Mouse (Mus musculus): ENCODE measurements around the gene Siae.

The Siae gene

DNA sequence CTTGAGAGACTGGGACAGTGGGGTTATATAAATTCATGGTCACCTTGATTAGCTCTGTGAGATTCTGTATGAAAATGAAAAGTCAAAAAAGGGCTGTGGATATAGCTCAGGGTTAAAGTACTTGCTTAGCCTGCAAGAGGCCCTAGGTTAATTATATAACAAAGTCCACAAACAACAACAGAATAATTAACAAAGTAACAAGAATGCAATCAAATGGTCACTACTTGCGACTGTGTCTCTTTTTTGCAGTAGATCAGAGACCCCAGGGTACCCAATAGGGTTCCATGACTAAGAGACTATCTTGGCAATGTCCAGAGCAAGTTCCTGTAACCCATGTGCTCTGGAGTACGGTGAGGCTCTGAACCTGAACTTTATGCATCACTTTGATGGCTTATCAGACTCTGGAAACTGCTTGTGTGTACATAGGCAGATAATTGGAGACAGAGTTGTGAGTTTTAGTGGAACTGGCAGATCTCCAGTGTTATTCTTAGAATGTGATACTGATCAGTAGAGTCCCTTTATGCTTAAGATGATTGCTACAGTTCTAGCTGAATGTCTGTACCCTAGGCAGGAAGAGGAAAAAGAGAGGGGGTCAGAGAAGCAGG is 13.8 kb downstream of the Siae start:
- DNase-seq (ENCODE audit: low spot score in 2 of 2): no peak

DNA sequence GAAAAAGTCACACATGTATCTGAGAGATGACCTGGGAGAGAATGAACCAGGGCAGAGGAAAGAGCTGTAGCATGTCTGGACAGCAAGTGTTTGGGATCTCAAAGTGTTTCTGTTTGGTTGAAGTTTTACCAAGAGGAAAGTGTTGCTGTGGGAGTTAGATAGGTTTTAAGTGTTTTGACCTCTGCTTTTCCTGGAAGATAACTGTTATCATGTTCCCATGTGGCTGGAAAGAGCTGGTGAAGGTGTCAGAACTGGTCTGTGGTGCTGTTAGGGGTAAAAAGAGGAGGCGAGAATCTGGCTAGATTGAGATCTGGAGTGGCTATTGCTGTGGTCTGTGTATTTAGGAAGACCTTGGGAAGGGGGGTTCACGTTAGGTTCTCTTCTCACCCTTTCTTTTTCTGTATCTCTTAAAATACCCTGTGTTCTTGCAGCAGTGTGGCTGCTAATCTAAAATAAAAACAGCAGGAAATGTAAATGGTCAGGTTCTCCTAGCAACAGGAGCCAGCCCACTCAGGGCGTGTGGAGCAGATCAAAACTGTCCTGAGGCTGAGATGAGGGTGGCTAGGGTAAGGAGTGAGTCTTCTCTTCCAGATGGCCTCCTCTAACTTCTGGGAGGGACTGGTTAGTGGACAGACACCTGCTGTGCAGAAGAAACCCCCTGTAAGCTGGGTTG is 16.8 kb downstream of the Siae start:
- DNase-seq (ENCODE audit: low spot score in 2 of 2): no peak

DNA sequence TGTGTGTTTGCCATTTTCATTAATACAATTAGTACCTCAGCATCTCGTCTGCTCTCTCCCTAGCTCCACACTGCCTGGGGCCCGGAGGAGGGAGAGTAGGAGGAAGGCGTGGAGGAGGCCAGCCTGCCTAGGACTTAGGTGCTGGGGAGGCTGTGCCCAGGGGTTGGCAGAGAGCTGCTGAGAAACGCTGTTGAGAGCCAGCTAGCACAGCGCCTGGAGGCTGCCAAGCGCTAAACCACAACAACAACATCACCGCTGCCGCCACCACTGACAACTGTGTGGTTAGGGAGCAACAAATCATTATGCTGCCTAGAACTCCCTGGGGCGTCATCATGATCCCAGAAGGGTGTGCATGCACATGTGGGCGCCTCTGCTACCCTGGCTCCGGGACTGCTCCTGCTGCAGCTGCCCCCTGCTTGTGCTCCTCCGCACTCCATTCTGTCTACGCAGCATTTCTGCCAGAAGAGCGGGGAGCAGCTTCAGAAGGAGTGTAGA is 21.0 kb downstream of the Siae start:
- DNase-seq (ENCODE audit: low spot score in 2 of 2): peak; percentile 36 to 43

DNA sequence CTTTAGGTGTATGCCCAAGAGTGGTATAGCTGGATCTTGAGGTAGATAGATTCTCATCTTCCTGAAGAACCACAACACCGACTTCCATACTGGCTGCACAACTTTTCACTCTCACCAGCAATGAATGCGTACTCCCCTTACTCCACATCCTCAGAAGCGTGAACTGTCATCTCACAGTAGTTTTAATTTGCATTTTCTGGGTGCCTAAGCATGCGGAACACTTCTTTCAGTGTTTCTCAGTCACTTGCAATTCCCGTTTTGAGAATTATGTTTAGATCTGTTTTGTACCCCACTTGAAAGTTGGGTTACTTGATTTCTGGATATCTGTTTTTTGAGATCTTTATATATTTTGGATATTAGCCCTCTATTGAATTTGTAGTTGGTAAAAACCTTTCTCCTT is 28.1 kb downstream of the Siae start:
- DNase-seq (ENCODE audit: low spot score in 2 of 2): no peak

DNA sequence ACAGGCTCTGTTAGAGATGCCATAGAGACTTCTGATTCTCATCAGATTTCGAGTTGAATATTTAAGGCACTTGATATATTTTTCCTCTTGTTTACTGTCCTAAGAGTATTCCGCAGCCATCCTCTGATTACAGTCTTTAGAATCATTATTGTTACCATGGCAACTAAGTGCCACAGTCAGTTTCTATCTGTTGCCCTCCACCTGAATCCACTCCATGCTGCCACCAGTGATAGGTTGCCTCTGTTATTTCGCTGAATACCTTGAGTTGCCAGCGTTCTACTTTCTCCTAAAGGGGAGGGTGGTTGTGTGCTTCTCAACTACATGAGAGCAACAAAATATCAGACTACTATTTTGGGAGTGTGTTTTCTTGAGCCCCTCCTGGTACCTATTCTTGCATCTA is 31.2 kb downstream of the Siae start:
- DNase-seq (ENCODE audit: low spot score in 2 of 2): no peak

DNA sequence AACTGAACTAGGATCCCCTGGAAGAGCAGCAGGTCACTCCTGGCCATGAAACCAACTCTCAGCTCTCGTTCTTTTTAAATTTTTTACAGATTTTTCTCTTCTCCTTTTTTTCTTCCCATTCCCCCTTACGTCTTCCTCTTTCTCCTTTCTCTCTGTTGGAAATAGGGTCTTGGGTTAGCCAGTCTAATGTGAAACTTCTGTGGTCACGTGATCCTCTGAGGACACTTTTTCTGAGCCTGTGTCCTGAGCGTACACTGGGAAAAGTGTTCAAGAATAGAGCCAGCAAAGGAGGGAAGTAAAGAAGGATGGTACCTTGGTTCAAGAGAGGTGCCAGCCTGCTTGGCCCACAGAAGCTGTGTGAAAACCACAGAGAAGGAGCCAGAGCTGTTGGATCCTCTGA is 34.9 kb downstream of the Siae start:
- DNase-seq (ENCODE audit: low spot score in 2 of 2): no peak

DNA sequence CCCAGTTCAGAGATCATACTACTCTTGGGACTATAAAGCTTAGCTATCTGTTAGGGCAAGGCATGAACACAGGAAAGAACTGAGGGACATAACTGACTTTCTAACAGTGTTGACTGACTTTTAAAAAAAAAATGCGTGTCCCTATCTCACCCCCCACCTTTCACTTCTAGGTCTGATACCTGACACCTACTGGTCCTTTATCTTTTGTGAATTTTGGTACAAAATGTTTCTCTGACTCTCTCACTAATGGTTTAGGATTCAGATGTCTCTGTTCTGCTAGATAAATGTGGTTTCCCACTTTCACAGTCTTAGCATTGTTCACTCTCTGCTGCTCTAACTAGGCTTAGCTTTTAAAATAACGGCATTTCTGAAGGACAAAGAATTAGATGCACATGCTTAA is 36.5 kb downstream of the Siae start:
- DNase-seq (ENCODE audit: low spot score in 2 of 2): no peak

DNA sequence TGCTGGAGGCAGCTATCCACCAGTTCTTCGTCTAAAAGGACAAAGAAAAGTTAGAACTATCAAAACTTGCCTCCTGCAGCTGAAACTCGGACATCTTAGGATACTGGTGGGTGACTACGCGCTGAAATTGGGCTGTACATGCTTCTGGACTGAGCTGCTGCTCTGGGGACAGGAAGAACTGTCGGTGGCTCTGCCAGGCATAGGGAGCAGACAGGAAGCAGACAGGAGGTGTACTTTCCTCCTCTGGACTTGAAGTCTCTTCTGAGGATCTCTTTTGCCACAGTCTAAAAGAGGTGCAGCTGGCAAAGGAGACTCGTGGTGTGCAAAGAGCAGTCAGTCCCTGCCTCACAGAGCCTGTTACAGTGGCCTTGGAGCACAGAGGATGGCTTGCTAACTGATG is 37.1 kb downstream of the Siae start:
- no peak for DNase-seq (ENCODE audit: low spot score in 2 of 2)

DNA sequence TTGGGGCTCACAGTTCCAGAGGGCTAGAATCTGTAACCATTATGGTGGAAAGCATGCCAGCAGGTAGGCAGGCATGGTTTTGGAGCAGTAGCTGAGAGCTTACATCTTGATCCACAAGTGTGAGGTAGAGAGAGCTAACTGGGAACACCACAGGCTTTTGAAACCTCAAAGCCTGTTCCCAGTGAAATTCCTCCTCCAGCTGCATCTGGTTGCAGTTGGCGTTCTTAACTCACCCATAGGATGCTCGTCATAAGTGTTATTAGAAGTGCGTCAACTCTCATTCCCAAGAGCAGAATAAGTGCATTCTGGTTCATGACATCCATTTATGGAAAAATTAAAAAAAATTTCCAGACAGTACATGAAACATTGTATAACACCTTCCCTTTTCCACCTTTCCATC is 38.2 kb downstream of the Siae start:
- no peak for DNase-seq (ENCODE audit: low spot score in 2 of 2)

DNA sequence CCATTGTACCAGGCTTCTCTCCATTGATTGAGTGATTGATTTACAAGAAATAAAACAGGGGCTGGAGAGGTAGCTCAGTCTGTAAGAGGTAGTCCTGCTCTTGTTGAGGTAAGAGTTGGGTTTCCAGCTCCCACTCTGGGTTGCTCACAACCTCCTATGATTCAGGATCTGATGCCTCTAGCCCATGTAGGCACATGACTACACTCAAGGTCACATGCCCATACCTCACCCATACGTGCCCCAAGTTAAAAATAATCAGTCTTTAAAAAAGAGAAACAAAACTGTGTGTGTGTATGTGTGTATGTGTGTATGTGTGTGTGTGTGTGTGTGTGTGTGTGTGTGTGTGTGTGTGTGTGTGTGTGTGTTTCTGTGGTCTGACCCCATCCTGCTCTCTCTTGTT is 40.1 kb downstream of the Siae start:
- DNase-seq (ENCODE audit: low spot score in 2 of 2): no peak

DNA sequence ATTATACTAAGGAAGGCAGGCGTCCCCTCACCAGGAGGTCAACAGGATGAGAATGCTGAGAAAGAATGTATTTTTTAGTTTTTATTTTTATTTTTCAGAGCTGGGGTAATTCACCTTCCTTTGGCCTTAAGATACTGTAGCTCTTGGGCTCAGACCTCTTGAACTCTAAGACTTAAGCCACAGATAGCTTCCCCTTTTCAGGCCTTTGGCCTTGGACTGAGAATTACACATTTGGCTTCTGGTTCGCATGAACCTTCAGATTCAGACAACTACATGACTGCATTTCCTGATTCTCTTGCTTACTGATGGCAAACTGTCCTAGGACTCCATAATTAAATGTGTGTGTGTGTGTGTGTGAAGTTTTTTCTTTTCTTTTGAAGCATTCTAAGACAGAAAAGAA is 43.1 kb downstream of the Siae start:
- no peak for DNase-seq (ENCODE audit: low spot score in 2 of 2)

DNA sequence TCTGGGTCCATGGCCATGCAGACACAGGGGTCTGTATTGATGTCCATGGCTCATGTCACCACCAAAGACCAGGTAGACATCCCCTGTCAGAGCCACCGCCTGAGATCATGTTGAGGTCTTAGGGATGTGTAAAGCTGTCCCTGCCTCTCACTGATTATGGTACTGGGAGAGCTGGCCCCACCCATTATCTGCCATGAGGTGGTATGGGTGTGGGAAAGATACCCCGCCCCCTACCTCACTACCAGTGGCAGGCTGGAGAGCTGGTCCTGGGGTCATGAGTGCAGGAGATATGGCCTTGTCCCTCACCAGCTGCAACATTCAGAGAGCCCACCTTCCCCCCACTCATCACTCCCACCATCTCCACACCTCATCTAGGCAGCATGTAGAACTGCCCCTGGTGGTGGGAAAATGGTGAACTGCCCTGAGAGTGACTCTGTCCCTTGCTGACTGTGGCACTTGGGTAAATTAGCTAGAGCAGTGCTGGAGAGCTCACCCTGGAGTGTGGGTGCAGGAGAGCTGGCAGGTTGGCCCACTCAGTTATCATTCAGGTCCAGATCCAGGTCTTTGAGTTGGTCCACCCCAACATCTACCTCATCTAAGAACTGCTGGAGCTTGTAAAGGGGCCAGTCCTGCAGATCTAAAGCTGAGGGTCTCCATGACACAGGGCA is 45.2 kb downstream of the Siae start:
- no peak for DNase-seq (ENCODE audit: low spot score in 2 of 2)

DNA sequence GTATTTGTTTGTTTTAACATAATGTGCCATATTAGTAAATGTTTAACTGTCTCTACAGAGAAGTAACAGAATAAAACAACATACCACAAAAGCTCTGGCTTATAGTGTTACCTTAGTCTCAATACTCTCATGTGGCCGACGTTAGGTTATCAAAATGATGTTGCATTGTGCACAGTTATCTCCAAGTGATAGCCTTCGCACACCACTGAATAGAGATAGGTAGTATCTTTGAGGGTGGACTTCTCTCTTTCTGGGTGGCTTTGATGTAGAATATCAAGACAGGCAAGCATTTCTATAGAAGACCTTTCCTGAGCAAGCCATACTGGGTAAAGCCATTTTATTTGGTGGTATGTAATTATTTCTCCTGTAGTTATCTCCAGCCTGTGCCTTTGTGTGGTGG is 49.6 kb downstream of the Siae start:
- no peak for DNase-seq (ENCODE audit: low spot score in 2 of 2)

DNA sequence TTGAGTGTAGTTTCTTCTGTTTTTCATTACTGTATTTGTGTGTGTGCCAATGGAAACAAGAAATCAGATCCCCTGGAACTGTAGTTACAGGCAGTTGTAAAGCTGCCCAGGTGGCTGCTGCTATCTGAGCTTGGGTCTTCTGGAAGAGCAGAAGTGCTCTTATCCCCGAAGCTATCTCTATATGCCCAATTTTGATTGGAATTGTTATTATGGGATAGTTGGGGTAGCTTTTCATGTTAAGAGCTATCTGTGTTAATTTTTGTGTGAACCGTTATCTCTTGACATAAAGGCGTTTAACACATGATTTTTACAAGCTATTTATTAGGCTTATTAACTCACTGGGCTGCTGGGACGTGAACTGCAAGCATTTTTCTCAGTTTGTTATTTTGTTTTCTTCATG is 54.1 kb downstream of the Siae start:
- no peak for DNase-seq (ENCODE audit: low spot score in 2 of 2)

DNA sequence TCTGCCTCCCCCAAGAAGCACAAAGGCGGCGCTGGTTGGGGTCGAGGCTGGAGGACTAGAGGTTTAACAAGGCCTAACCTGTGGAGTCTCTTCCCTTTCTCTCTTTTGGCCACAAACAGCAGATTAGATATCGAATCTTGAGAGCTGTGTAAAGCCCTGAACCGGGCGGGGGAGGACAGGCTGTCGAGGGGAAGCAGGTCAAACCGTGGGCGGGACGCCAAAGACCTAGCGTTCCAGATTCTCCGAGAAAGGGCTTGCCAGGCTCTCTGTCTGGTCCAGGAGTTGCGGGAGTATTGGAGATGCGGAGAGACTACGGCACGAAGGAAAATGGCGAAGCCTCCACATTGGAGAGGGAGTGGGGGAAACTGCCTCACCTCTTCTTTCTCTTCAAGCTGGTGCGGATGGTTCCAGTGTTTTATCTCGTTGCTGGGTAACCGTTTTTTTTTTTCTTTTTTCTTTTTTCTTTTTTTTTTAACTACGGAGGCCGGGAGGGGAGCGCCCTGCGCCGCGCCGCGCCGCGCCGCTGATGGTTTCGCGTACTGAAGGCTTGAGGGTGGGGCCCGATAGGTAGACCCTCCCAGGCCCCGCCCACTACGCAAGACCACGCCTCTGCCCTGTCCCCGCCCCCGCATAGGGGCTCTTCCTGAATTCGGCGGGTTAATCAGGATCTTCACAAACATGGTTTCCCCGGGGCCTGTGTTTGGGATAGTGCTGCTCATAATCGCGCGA is 57.8 kb downstream of the Siae start, which contains the start of gene Spa17:
Spa17 (minus strand) TSS at position 541 of the 729 bp plus-strand sequence.
- peak; percentile 71 to 77 for DNase-seq (ENCODE audit: low spot score in 2 of 2)

DNA sequence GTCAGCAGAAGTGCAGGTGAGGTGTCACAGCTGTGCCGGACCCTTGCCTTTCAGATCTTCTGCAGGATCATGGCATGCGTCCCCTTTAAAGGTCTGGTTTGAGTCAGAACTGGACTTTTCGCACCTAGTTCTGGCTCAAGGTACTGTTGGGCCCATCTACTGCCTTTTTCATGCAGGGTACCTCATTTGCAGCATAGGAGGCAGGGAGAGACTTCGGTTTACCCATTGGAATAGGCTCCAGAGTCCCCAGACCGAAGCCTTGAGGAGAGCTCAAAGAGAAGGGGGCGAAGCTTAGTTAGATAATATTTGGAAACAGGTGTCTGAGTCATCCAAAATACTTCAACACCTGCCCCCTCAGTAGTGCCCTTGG is 58.4 kb downstream of the Siae start:
- no peak for DNase-seq (ENCODE audit: low spot score in 2 of 2)

DNA sequence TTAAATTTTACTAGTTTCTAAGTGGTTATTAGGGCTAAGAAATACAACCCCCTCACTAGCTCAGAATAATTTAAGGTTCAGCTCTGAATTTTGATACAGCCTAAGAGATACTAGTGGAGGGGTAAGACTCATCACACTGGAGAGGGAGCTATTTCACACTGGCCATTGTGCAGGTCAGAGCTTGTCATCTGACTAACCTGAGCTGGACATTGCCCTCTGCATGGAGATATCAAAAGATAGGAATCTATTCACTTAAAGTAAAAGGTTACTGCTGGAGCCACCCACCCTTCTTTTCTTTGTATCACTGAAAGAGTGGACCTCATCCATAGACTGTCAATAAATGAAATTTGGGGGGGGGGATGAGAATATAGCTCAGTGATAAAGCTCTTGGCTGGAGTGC is 58.8 kb downstream of the Siae start:
- no peak for DNase-seq (ENCODE audit: low spot score in 2 of 2)

DNA sequence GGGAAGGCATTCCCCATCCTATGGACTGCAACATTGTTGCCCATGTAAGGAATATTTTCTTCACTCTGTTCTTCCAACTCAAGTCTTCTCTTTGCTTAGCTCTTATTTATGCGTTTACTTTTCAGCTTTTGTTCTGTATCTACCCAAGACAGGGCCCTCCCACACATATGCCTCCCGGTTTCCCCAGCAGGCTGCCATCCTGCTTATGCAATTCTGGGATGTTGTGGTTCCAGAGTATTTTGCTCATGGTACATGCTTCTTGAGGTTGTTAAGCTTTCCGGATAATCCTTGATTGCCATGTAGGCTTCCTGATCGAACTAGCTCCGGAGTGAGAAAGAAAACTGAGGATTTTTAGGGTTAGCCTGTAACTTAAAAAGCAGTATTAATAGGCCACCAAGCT is 59.7 kb downstream of the Siae start:
- no peak for DNase-seq (ENCODE audit: low spot score in 2 of 2)

DNA sequence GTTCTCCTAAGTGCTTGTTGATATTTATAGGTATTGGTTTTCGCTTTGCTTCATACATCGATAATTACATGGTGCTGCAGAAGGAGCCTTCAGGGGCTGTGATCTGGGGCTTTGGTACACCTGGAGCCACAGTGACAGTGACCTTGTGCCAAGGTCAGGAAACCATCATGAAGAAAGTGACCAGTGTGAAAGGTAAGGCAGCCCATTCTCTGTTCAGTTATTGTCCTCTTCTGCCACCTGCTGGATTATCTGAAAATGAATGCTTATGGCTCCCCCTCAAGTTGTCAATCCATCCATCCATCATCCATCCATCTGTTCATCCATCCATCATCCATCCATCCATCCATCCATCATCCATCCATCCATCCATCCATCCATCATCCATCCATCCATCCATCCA is 61.3 kb downstream of the Siae start:
- no peak for DNase-seq (ENCODE audit: low spot score in 2 of 2)

DNA sequence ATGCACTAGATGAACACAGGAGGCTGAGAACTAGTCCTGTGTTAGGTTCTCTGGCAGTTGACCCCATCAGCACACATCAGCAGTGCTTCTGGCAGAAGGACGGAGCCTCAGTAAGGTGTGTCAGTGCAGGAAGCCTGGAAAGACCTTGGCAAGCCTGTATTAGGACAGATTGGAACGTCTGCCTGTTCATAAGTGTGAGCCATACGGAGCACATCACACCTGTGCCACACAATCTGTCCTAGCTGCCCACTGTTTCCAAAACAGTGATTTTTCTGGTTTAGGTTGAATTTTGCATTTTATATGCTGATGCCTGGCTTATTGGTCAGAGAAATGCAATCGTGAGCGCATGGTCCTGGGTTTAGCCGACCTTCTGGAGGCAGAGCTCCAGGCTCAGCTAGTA is 65.8 kb downstream of the Siae start:
- DNase-seq (ENCODE audit: low spot score in 2 of 2): no peak

DNA sequence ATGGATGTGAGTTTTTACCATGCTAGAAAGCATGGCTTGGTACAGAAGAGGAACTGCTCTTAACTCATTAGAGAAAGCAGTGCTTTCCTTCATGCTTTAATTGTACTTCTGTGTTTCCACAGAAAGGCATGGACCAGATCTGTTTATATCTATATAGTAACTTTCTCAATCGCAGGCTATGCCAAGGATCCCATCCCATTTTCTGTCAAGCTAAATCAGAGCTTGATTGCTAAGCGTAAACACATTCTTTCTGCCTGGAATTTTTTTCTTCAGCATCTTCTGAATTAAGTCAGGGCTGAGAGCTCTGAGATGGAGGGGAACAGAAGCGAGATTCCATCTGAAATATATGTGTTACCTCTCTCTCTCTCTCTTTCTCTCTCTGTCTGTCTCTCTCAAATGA is 68.5 kb downstream of the Siae start:
- no peak for DNase-seq (ENCODE audit: low spot score in 2 of 2)

DNA sequence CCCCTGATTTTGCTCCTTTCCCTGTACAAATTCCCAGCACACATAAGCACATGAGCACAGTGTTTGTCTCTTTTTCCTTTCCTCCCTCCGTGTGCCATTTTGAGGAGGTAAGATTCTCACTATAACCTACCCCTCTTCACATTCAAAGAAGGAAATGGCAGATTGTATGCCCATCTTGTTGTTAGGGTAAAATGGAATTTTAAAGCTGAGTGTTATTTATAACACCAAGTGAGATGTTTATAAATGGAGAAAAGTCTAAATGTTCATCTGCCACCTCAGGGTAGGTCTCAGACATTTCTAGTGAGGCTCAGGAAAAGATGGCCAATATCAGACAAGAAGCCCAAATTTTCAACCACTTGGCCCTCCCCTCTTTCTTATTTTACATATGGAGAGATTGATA is 69.0 kb downstream of the Siae start:
- DNase-seq (ENCODE audit: low spot score in 2 of 2): no peak

DNA sequence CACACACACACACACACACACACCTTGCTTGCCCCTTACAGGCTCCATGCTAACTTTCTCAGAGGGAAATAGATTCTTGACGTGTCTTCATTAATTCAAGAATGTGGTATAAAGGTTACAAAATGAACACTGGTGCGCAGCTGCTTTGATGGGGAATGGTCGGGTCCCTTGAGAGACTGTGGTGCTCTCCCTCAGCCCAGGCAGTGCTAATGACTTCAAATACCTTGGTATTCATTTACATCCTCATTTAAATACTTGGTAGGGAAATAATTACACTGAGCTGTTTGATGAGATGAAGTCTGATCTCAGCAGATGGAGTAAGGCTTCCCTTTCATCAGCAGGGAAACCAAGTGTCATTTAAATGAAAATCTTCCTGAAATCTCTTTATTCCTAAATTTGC is 69.6 kb downstream of the Siae start:
- no peak for DNase-seq (ENCODE audit: low spot score in 2 of 2)
